Mouse (Mus musculus): Measurements from ENCODE around the gene Hnrnpab. TPM values are rescaled to one million over a fixed set of nuclear protein-coding genes. Genes with fewer than 3 reads are reported as not detected.

The Hnrnpab gene
- polyA plus RNA-seq, 1 experiment from 2014 or later = 336 TPM

GRCm38 (mm10) chr11:51644217-51644616 is 37.6 kb upstream of the Hnrnpab start:
- Histone ChIP-seq H3K9me3 (replicated peaks; ENCODE audit: low read length) (no peaks in the 10 kb centered on the region), H3K27me3 (ENCODE audit: insufficient read depth, low read length) (no peaks in the 10 kb centered on the region), H3K4me1 (replicated peaks; ENCODE audit: insufficient read depth, low read length) (peaks cover 5% of the 10 kb centered on the region; the same call in 1 of the 2 replicates), H3K9ac (ENCODE audit: low read depth, low read length) (no peak overlapping the region), H3K4me2 (ENCODE audit: low read length) (no peak overlapping the region), H3K36me3 (ENCODE audit: insufficient read depth, low read length) (peaks cover 13% of the 10 kb centered on the region; the same call in 1 of the 2 replicates), H3K27ac (no peak overlapping the region), H3K4me3 (replicated peaks; ENCODE audit: low read depth, low read length) (no peak overlapping the region)
- WGBS = 87% methylated on average over 16 of the region's 16 CpGs
- DNase-seq (ENCODE audit: low spot score) (no peak), ATAC-seq (replicated peaks; ENCODE audit: low FRiP score, low read depth) (no peak)
- no peak for TF ChIP-seq CTCF (IDR thresholded peaks at IDR 0.05; ENCODE audit: low read depth)

DNA sequence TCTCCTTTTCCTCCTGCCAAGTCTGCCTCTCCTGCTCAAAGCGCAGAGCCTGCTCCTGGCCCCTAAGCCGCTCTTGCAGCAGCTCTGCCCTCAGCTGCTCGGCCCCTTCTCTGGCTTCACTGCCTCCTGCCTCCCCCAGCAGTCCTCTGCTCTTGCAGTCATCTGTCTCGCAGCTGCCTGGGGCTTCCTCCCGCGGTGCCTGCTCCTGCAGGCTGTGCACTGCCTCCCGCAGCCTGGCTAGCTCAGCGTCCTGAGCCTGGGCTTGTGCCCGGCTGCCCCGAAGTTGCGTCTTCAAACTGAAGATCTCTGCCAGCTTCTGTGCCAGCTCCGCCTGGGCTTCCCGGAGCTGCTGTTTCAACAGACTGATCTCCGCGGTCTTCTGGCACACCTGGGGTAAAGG is 37.1 kb upstream of the Hnrnpab start:
- WGBS = 67% methylated on average over 15 of the region's 15 CpGs
- H3K4me3 ChIP-seq (replicated peaks; ENCODE audit: low read depth, low read length) = no peak overlapping the region
- peaks cover 13% of the 10 kb centered on the region; the same call in 1 of the 2 replicates for H3K36me3 ChIP-seq (ENCODE audit: insufficient read depth, low read length)
- no peak for TF ChIP-seq CTCF (IDR thresholded peaks at IDR 0.05; ENCODE audit: low read depth)
- H3K27ac ChIP-seq = 0 out of 2 replicates have a peak overlapping the region, but pooled peaks have one; percentile 8
- no peak overlapping the region for H3K9ac ChIP-seq (ENCODE audit: low read depth, low read length)
- H3K9me3 ChIP-seq (replicated peaks; ENCODE audit: low read length) = no peaks in the 10 kb centered on the region
- H3K4me1 ChIP-seq (replicated peaks; ENCODE audit: insufficient read depth, low read length) = peaks cover 4% of the 10 kb centered on the region; the same call in 1 of the 2 replicates
- DNase-seq (ENCODE audit: low spot score) = no peak
- H3K27me3 ChIP-seq (ENCODE audit: insufficient read depth, low read length) = no peaks in the 10 kb centered on the region
- ATAC-seq (replicated peaks; ENCODE audit: low FRiP score, low read depth) = no peak
- no peak overlapping the region for H3K4me2 ChIP-seq (ENCODE audit: low read length)

- no peak overlapping the region for H3K27ac ChIP-seq
- ATAC-seq (replicated peaks; ENCODE audit: low FRiP score, low read depth) = no peak
- no peaks in the 10 kb centered on the region for H3K9me3 ChIP-seq (replicated peaks; ENCODE audit: low read length)
These were observed 36.6 kb upstream of the Hnrnpab start for GRCm38 (mm10) chr11:51643202-51643601.

GRCm38 (mm10) chr11:51640748-51641147 is 34.1 kb upstream of the Hnrnpab start:
- no peak for TF ChIP-seq CTCF (IDR thresholded peaks at IDR 0.05; ENCODE audit: low read depth)
- H3K4me3 ChIP-seq (replicated peaks; ENCODE audit: low read depth, low read length) = no peak overlapping the region
- H3K9me3 ChIP-seq (replicated peaks; ENCODE audit: low read length) = no peaks in the 10 kb centered on the region
- peaks cover 13% of the 10 kb centered on the region; the same call in 1 of the 2 replicates for H3K36me3 ChIP-seq (ENCODE audit: insufficient read depth, low read length)
- no peak overlapping the region for H3K4me2 ChIP-seq (ENCODE audit: low read length)
- no peak overlapping the region for H3K27ac ChIP-seq
- DNase-seq (ENCODE audit: low spot score) (no peak), ATAC-seq (replicated peaks; ENCODE audit: low FRiP score, low read depth) (no peak)
- no peak overlapping the region for H3K9ac ChIP-seq (ENCODE audit: low read depth, low read length)
- peaks cover 8% of the 10 kb centered on the region; the same call in 1 of the 2 replicates for H3K4me1 ChIP-seq (replicated peaks; ENCODE audit: insufficient read depth, low read length)
- no peaks in the 10 kb centered on the region for H3K27me3 ChIP-seq (ENCODE audit: insufficient read depth, low read length)
- 79% methylated on average over 7 of the region's 7 CpGs for whole genome bisulfite sequencing

More at GRCm38 (mm10) chr11:51643202-51643601, 36.6 kb upstream of the Hnrnpab start:
- DNase-seq (ENCODE audit: low spot score) = no peak
- Histone ChIP-seq H3K36me3 (ENCODE audit: insufficient read depth, low read length) (peaks cover 13% of the 10 kb centered on the region; the same call in 1 of the 2 replicates), H3K4me1 (replicated peaks; ENCODE audit: insufficient read depth, low read length) (peaks cover 5% of the 10 kb centered on the region; the same call in 1 of the 2 replicates), H3K9ac (ENCODE audit: low read depth, low read length) (no peak overlapping the region), H3K4me3 (replicated peaks; ENCODE audit: low read depth, low read length) (no peak overlapping the region), H3K27me3 (ENCODE audit: insufficient read depth, low read length) (no peaks in the 10 kb centered on the region), H3K4me2 (ENCODE audit: low read length) (no peak overlapping the region)
- 78% methylated on average over 9 of the region's 9 CpGs for WGBS
- TF ChIP-seq CTCF (IDR thresholded peaks at IDR 0.05; ENCODE audit: low read depth) = no peak

GRCm38 (mm10) chr11:51638497-51638896 is 31.9 kb upstream of the Hnrnpab start:
- no peak for TF ChIP-seq CTCF (IDR thresholded peaks at IDR 0.05; ENCODE audit: low read depth)
- Histone ChIP-seq H3K27ac (peak overlapping the region; percentile 77; the same call in 1 of the 2 replicates), H3K4me1 (replicated peaks; ENCODE audit: insufficient read depth, low read length) (peaks cover 8% of the 10 kb centered on the region; the same call in 1 of the 2 replicates), H3K9ac (ENCODE audit: low read depth, low read length) (no peak overlapping the region), H3K27me3 (ENCODE audit: insufficient read depth, low read length) (no peaks in the 10 kb centered on the region), H3K4me3 (replicated peaks; ENCODE audit: low read depth, low read length) (no peak overlapping the region), H3K4me2 (ENCODE audit: low read length) (peak overlapping the region; percentile 50; the same call in 1 of the 2 replicates), H3K36me3 (ENCODE audit: insufficient read depth, low read length) (peaks cover 4% of the 10 kb centered on the region; the same call in 1 of the 2 replicates), H3K9me3 (replicated peaks; ENCODE audit: low read length) (no peaks in the 10 kb centered on the region)
- ATAC-seq (replicated peaks; ENCODE audit: low FRiP score, low read depth) (no peak), DNase-seq (ENCODE audit: low spot score) (no peak)
- 67% methylated on average over 5 of the region's 5 CpGs for whole genome bisulfite sequencing

GRCm38 (mm10) chr11:51637971-51638414 is 31.3 kb upstream of the Hnrnpab start:
- ATAC-seq (replicated peaks; ENCODE audit: low FRiP score, low read depth) = no peak
- H3K27ac ChIP-seq = peak overlapping the region; percentile 77

More at GRCm38 (mm10) chr11:51637971-51638414, 31.3 kb upstream of the Hnrnpab start:
- H3K4me3 ChIP-seq (replicated peaks; ENCODE audit: low read depth, low read length) = peak overlapping the region; percentile 14; the same call in 1 of the 2 replicates
- H3K36me3 ChIP-seq (ENCODE audit: insufficient read depth, low read length) = no peaks in the 10 kb centered on the region
- H3K9ac ChIP-seq (ENCODE audit: low read depth, low read length) = peak overlapping the region; percentile 46
- 5% methylated on average over 17 of the region's 17 CpGs for WGBS
- H3K4me1 ChIP-seq (replicated peaks; ENCODE audit: insufficient read depth, low read length) = peaks cover 8% of the 10 kb centered on the region; the same call in 1 of the 2 replicates
- no peaks in the 10 kb centered on the region for H3K9me3 ChIP-seq (replicated peaks; ENCODE audit: low read length)
- H3K27me3 ChIP-seq (ENCODE audit: insufficient read depth, low read length) = no peaks in the 10 kb centered on the region
- peak overlapping the region; percentile 50 for H3K4me2 ChIP-seq (ENCODE audit: low read length)
- no peak for TF ChIP-seq CTCF (IDR thresholded peaks at IDR 0.05; ENCODE audit: low read depth)
- peak; percentile 68 for DNase-seq (ENCODE audit: low spot score)
